Mouse (Mus musculus): ENCODE results near the gene Bdh1. TPM values are rescaled to one million over a fixed set of nuclear protein-coding genes. Genes with fewer than 3 reads are reported as not detected.

Gene Bdh1
- polyA plus RNA-seq, 2 experiments, result 28.5 to 43.9 TPM

DNA sequence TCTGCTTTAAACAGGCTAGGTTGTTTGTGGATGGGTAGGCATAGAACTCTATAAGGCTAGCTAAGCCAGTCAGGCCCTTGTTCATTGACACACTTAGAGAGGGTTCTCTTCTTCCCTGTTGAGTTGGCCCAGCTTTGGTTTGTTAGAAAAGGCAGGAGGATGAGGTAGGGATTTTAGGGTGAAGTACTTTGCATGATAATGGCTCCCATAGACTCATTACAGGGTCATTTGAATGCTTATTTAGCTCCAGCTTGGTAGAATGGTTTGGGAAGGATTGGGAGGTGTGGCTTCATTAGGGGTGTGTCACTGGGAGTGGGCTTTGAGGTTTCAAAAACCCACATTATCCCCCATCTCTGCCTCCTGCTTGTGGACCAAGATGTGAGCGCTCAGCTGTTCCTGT lies 51.1 kb downstream of the Bdh1 start:
- no peak for DNase-seq (ENCODE audit: low spot score)
- Histone ChIP-seq H3K4me2 (replicated peaks; ENCODE audit: low read depth, low read length, severe bottlenecking) (no peak overlapping the region), H3K36me3 (ENCODE audit: control insufficient read depth, insufficient read depth, low read length) (no peaks in the 10 kb centered on the region)

DNA sequence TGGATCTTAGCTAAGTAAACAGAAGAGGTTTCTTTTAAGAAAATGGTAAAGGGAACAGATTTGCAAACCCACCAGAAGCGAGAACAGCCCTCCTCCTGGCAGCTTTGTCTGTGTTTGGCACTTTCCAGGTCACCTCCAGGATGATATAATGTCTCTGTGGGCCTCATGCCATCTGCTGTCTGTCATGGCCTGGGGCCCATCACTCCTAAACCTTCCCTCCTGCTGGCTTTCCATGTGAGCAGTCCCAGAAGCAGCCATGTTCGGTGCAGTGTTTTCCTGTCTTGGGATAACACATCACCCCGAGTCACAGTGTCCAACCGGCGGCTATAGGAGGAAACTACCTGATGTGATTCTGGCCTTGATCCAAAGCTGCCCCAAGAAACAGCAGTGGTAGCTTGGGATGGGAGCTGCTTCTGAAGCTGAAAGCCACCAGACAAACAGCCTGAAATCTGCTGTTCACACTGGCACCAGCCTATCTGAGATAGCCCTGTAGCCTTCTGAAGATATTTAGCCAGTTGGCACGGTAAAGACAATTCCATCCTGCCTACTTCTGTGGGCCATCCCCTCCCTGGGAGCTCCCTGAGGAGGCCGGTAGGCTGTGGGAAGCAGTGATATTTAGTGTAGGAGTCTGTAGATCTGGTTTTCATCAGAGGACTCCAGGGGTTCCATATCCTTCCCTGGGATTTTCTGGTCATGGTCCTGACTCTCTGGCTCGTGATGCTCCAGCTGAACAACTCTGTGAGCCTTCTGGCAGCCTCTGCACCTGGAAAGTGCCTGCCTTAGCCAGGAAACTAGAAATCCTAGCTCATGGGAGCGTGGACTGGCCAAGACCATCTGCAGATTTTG lies 53.3 kb downstream of the Bdh1 start:
- peak; percentile 50 for ATAC-seq (ENCODE audit: low FRiP score, low read depth)
- H3K4me3 ChIP-seq (replicated peaks; ENCODE audit: low read length), result no peak overlapping the region
- H3K27ac ChIP-seq (replicated peaks; ENCODE audit: low read depth, low read length), result peak overlapping the region; percentile 48
- peaks cover 10% of the 10 kb centered on the region; the same call in 1 of the 2 replicates for H3K4me1 ChIP-seq (ENCODE audit: control insufficient read depth, insufficient read depth, low read length)
- peak; percentile 73 for DNase-seq (ENCODE audit: low spot score)
- no peaks in the 10 kb centered on the region for H3K36me3 ChIP-seq (ENCODE audit: control insufficient read depth, insufficient read depth, low read length)
- H3K4me2 ChIP-seq (replicated peaks; ENCODE audit: low read depth, low read length, severe bottlenecking), result no peak overlapping the region; the same call in 1 of the 2 replicates
- no peak for TF ChIP-seq POLR2A (IDR thresholded peaks at IDR 0.05; ENCODE audit: borderline replicate concordance, extremely low read depth, insufficient read depth, insufficient read length)
- no peak overlapping the region for H3K9ac ChIP-seq (ENCODE audit: low read depth, low read length, severe bottlenecking)
- no peaks in the 10 kb centered on the region for H3K27me3 ChIP-seq (ENCODE audit: control insufficient read depth, insufficient read depth, low read length)
- peaks cover 4% of the 10 kb centered on the region; the same call in 1 of the 2 replicates for H3K9me3 ChIP-seq (ENCODE audit: control insufficient read depth, low read length)
- WGBS, result 36% methylated on average over 9 of the region's 9 CpGs

More for the DNA sequence above, 51.1 kb downstream of the Bdh1 start:
- Histone ChIP-seq H3K9ac (ENCODE audit: low read depth, low read length, severe bottlenecking) (no peak overlapping the region), H3K4me3 (replicated peaks; ENCODE audit: low read length) (no peak overlapping the region), H3K9me3 (ENCODE audit: control insufficient read depth, low read length) (no peaks in the 10 kb centered on the region), H3K27ac (replicated peaks; ENCODE audit: low read depth, low read length) (no peak overlapping the region), H3K4me1 (ENCODE audit: control insufficient read depth, insufficient read depth, low read length) (peaks cover 10% of the 10 kb centered on the region; the same call in 1 of the 2 replicates), H3K27me3 (ENCODE audit: control insufficient read depth, insufficient read depth, low read length) (no peaks in the 10 kb centered on the region)
- no peak for TF ChIP-seq POLR2A (IDR thresholded peaks at IDR 0.05; ENCODE audit: borderline replicate concordance, extremely low read depth, insufficient read depth, insufficient read length)
- ATAC-seq (ENCODE audit: low FRiP score, low read depth), result no peak
- WGBS, result 100% methylated on average over 1 of the region's 1 CpGs

DNA sequence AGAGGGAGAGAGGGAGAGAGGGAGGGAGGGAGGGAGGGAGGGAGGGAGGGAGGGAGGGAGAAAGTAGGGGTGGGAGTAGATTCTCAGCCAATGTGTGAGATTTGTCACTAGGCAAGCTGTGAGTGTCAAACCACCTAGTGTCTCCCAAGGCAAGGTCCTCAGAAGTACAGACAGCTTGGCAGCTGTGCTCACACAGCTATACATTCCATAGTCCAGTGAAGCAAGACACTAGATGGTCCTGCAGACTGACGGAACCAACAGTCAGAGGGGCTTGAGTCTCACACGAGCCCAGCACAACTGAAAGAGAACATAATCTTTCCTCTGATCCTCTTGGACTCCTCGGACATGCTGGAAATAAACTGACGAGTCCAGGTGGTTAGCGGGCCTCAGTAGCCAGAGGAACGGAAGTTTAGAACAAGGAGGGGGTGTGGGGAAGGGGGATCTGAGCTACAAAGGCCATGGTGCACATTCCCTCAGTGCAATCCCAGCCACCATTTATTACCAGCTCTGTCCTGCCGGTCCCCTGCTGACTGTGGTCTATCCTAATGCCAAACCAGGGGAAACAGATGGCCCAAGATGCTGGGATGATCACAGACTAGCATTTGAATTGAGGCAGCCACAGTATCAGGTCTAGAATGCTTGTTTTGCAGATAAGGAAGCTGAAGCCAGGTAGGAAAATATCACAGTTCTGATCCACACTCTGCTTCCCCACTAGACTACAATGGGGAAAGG lies 55.0 kb downstream of the Bdh1 start:
- no peaks in the 10 kb centered on the region for H3K36me3 ChIP-seq (ENCODE audit: control insufficient read depth, insufficient read depth, low read length)
- no peak overlapping the region for H3K4me2 ChIP-seq (replicated peaks; ENCODE audit: low read depth, low read length, severe bottlenecking)
- DNase-seq (ENCODE audit: low spot score) (no peak), ATAC-seq (ENCODE audit: low FRiP score, low read depth) (peak; percentile 47; the same call in 1 of the 2 replicates)
- peaks cover 4% of the 10 kb centered on the region; the same call in 1 of the 2 replicates for H3K9me3 ChIP-seq (ENCODE audit: control insufficient read depth, low read length)
- peaks cover 10% of the 10 kb centered on the region; the same call in 1 of the 2 replicates for H3K4me1 ChIP-seq (ENCODE audit: control insufficient read depth, insufficient read depth, low read length)
- WGBS, result 29% methylated on average over 7 of the region's 7 CpGs
- H3K27ac ChIP-seq (replicated peaks; ENCODE audit: low read depth, low read length), result no peak overlapping the region
- TF ChIP-seq POLR2A (IDR thresholded peaks at IDR 0.05; ENCODE audit: borderline replicate concordance, extremely low read depth, insufficient read depth, insufficient read length), result no peak
- H3K9ac ChIP-seq (ENCODE audit: low read depth, low read length, severe bottlenecking), result no peak overlapping the region
- H3K4me3 ChIP-seq (replicated peaks; ENCODE audit: low read length), result no peak overlapping the region
- H3K27me3 ChIP-seq (ENCODE audit: control insufficient read depth, insufficient read depth, low read length), result no peaks in the 10 kb centered on the region

DNA sequence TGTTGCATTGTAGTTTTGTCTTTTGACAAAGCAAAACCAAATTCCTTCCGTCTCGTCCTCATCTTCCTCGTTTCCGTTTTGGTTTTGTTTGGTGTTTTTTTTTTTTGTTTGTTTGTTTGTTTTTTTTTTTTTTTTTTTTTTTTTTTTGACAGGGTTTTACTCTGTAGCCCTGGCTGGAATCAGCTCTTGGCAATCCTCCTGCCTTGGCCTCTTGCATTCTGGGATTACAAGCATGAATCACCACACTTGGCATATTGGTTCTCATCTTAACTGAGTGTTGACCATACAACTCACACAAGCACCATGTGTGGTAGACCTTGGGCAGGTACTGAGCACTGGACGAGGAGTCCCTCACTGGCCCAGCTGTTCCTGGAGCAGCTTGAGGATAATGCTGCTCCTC lies 63.3 kb downstream of the Bdh1 start:
- ATAC-seq (ENCODE audit: low FRiP score, low read depth) (no peak), DNase-seq (ENCODE audit: low spot score) (no peak)
- WGBS, result 95% methylated on average over 5 of the region's 5 CpGs
- Histone ChIP-seq H3K27ac (replicated peaks; ENCODE audit: low read depth, low read length) (no peak overlapping the region), H3K4me1 (ENCODE audit: control insufficient read depth, insufficient read depth, low read length) (no peaks in the 10 kb centered on the region), H3K27me3 (ENCODE audit: control insufficient read depth, insufficient read depth, low read length) (no peaks in the 10 kb centered on the region), H3K9me3 (ENCODE audit: control insufficient read depth, low read length) (no peaks in the 10 kb centered on the region), H3K4me2 (replicated peaks; ENCODE audit: low read depth, low read length, severe bottlenecking) (no peak overlapping the region), H3K36me3 (ENCODE audit: control insufficient read depth, insufficient read depth, low read length) (no peaks in the 10 kb centered on the region), H3K9ac (ENCODE audit: low read depth, low read length, severe bottlenecking) (no peak overlapping the region), H3K4me3 (replicated peaks; ENCODE audit: low read length) (no peak overlapping the region)
- no peak for TF ChIP-seq POLR2A (IDR thresholded peaks at IDR 0.05; ENCODE audit: borderline replicate concordance, extremely low read depth, insufficient read depth, insufficient read length)

DNA sequence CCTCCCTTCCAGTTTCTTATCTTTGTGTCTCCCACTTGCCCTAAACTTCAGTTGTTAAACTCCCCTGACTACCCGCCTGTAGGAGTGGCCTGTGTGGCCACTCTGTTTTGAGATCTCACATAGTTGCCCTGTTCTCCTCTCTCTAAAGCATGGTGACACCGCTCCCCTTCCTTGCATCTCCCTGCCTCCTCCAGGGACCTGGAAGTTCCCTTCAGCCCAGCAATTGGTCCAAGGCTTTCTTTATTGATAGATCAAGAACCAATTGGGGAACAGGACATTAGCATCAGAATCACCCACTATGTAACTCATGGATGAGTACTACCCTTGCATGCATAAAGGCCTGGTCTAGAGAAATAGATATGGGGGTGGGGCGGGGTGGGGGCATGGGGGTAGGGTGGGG lies 65.2 kb downstream of the Bdh1 start:
- Histone ChIP-seq H3K4me3 (replicated peaks; ENCODE audit: low read length) (no peak overlapping the region), H3K27me3 (ENCODE audit: control insufficient read depth, insufficient read depth, low read length) (no peaks in the 10 kb centered on the region), H3K4me1 (ENCODE audit: control insufficient read depth, insufficient read depth, low read length) (no peaks in the 10 kb centered on the region), H3K9ac (ENCODE audit: low read depth, low read length, severe bottlenecking) (no peak overlapping the region), H3K4me2 (replicated peaks; ENCODE audit: low read depth, low read length, severe bottlenecking) (no peak overlapping the region), H3K36me3 (ENCODE audit: control insufficient read depth, insufficient read depth, low read length) (no peaks in the 10 kb centered on the region), H3K27ac (replicated peaks; ENCODE audit: low read depth, low read length) (no peak overlapping the region), H3K9me3 (ENCODE audit: control insufficient read depth, low read length) (no peaks in the 10 kb centered on the region)
- ATAC-seq (ENCODE audit: low FRiP score, low read depth), result no peak
- 88% methylated on average over 3 of the region's 3 CpGs for WGBS
- no peak for TF ChIP-seq POLR2A (IDR thresholded peaks at IDR 0.05; ENCODE audit: borderline replicate concordance, extremely low read depth, insufficient read depth, insufficient read length)
- no peak for DNase-seq (ENCODE audit: low spot score)
